Mouse (Mus musculus) urinary bladder, adult 18-20 months (tissue): ENCODE measurements around the gene Eml2.

Experiments
- DNase-seq, 2 experiments: peaks; one replicate each; pipeline ENCODE4 v3.0.0; 2022; ENCODE audit warnings: low spot score in 2 of 2, mixed read lengths in 2 of 2

The Eml2 gene

GRCm38 (mm10) chr7:19229404-19229803, 53.2 kb downstream of the Eml2 start:
- DNase-seq, result no peak

GRCm38 (mm10) chr7:19230041-19230580, 53.9 kb downstream of the Eml2 start:
- DNase-seq, result no peak

GRCm38 (mm10) chr7:19230899-19231298, 54.7 kb downstream of the Eml2 start:
- DNase-seq, result no peak

GRCm38 (mm10) chr7:19231849-19232248, 55.6 kb downstream of the Eml2 start:
- no peak for DNase-seq

- no peak for DNase-seq
Measured at GRCm38 (mm10) chr7:19234652-19235051, 58.4 kb downstream of the Eml2 start.

- no peak for DNase-seq
Measured at GRCm38 (mm10) chr7:19235092-19235671, 59.0 kb downstream of the Eml2 start.

- no peak for DNase-seq
Measured at GRCm38 (mm10) chr7:19236411-19236810, 60.2 kb downstream of the Eml2 start.

GRCm38 (mm10) chr7:19238344-19238743, 62.1 kb downstream of the Eml2 start:
- DNase-seq, result no peak

GRCm38 (mm10) chr7:19239423-19239822, 63.2 kb downstream of the Eml2 start:
- peak; percentile 81 to 84 for DNase-seq

- DNase-seq, result no peak
Measured at GRCm38 (mm10) chr7:19239986-19240385, 63.8 kb downstream of the Eml2 start.

- no peak for DNase-seq
Measured at GRCm38 (mm10) chr7:19240905-19241463, 64.8 kb downstream of the Eml2 start.

- no peak for DNase-seq
Measured at GRCm38 (mm10) chr7:19242005-19242404, 65.8 kb downstream of the Eml2 start.

GRCm38 (mm10) chr7:19243858-19244257, 67.6 kb downstream of the Eml2 start:
- no peak for DNase-seq

GRCm38 (mm10) chr7:19245083-19245482, 68.9 kb downstream of the Eml2 start:
- no peak for DNase-seq

GRCm38 (mm10) chr7:19246855-19247254, 70.6 kb downstream of the Eml2 start:
- no peak for DNase-seq

GRCm38 (mm10) chr7:19247511-19247910, 71.3 kb downstream of the Eml2 start:
- no peak for DNase-seq

- DNase-seq, result no peak
Measured at GRCm38 (mm10) chr7:19252078-19252477, 75.9 kb downstream of the Eml2 start.

- DNase-seq, result no peak
Measured at GRCm38 (mm10) chr7:19253437-19253836, 77.2 kb downstream of the Eml2 start.

GRCm38 (mm10) chr7:19255395-19255794, 79.2 kb downstream of the Eml2 start:
- no peak for DNase-seq
